Mouse (Mus musculus): ENCODE measurements around the gene Bcar3. TPM values are rescaled to one million over a fixed set of nuclear protein-coding genes. Genes with fewer than 3 reads are reported as not detected.

Bcar3 gene
- polyA plus RNA-seq, 1 experiment = 17.2 TPM

DNA sequence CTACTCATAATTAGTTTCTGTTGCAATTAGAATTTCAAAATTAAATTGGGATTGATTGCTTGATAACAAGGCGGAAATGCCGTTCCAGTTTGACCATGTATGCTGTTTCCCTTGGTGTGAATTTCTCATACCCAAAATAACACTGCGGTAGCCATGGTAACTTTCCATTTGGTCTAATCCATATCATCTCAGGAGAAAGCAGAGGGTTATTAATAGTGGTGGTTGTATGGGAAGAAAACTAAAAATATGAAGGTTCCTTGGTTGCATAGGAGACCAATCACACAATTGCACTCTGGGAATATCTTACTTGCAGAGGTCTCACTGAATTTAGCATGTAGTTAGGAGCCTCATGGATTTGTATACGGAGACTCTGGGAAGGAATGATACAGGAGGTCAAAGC is 191.8 kb downstream of the Bcar3 start:
- no peak overlapping the region for H3K27ac ChIP-seq (ENCODE audit: insufficient read depth, low read length)
- H3K27me3 ChIP-seq (ENCODE audit: control insufficient read depth, insufficient read depth, low read length) = no peaks in the 10 kb centered on the region; the same call in 1 of the 2 replicates
- no peak for TF ChIP-seq POLR2A (IDR thresholded peaks at IDR 0.05; ENCODE audit: borderline replicate concordance, insufficient read depth, low read length)
- TF ChIP-seq CTCF (IDR thresholded peaks at IDR 0.05; ENCODE audit: borderline replicate concordance, insufficient read depth, low read depth, low read length) = no peak
- H3K4me1 ChIP-seq (ENCODE audit: control insufficient read depth, insufficient read depth, low read length) = no peaks in the 10 kb centered on the region
- H3K4me3 ChIP-seq (replicated peaks; ENCODE audit: insufficient read depth, low read depth, low read length) = no peak overlapping the region
- no peak for DNase-seq
- 94% methylated on average over 4 of the region's 4 CpGs for WGBS

DNA sequence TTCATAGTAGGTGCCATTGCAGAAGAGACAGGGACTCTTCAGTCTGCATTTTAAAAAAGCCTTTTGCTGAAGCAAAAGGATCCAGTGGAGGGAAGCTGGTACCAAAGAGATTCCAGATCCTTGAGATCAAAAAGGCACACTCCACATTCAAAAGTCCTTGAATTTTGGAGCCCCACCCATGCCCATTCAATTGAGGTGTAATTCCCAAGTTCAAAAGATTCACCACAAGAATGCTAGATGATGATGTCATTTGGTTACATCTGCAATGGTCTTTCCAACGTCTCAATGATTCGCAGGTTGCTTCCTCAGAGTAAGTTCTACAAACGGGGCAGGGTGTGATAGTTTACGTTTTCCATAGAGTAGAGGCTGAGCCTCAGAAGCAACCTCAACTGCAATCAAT is 192.3 kb downstream of the Bcar3 start:
- H3K4me1 ChIP-seq (ENCODE audit: control insufficient read depth, insufficient read depth, low read length) = no peaks in the 10 kb centered on the region
- WGBS = 93% methylated on average over 4 of the region's 4 CpGs
- no peaks in the 10 kb centered on the region; the same call in 1 of the 2 replicates for H3K27me3 ChIP-seq (ENCODE audit: control insufficient read depth, insufficient read depth, low read length)
- no peak overlapping the region for H3K4me3 ChIP-seq (replicated peaks; ENCODE audit: insufficient read depth, low read depth, low read length)
- DNase-seq = no peak
- no peak overlapping the region for H3K27ac ChIP-seq (ENCODE audit: insufficient read depth, low read length)
- TF ChIP-seq POLR2A (IDR thresholded peaks at IDR 0.05; ENCODE audit: borderline replicate concordance, insufficient read depth, low read length) = no peak
- no peak for TF ChIP-seq CTCF (IDR thresholded peaks at IDR 0.05; ENCODE audit: borderline replicate concordance, insufficient read depth, low read depth, low read length)

DNA sequence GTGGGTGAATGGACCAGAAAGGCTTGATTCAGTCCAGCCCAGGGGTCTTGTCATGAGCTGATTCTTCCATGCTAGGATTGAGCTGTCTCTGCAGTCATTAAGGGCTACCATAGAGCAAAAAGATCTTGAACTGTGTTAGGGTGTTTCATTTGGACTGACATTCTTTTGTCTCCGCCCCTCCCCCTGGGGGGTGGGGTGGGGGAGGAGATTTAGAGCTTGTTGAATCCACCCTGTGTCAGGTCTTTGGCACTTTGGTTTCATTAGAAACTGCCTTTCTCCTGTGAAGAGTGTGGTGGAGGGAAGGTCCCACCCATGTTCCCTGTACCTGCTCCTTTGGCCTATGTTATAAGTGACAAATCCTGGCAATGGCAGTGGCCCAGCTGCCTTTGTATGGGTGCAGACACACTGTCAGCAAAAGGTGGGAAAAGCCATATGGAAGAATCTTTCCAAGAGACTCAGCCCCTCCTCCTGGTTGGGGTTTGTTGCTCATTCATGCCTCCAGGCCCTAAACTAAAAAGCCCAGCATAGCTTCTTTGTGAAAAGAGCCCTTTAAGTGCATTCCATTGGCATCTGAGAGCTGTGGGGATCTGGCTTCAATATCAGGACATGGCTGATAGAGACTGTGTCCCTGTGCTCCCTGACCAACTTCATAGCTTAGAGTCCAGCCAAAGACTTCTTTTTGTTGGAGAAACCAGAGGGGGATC is 194.3 kb downstream of the Bcar3 start:
- 73% methylated on average over 1 of the region's 1 CpGs for WGBS
- TF ChIP-seq CTCF (IDR thresholded peaks at IDR 0.05; ENCODE audit: borderline replicate concordance, insufficient read depth, low read depth, low read length) (no peak), POLR2A (IDR thresholded peaks at IDR 0.05; ENCODE audit: borderline replicate concordance, insufficient read depth, low read length) (no peak)
- Histone ChIP-seq H3K4me3 (replicated peaks; ENCODE audit: insufficient read depth, low read depth, low read length) (no peak overlapping the region), H3K4me1 (ENCODE audit: control insufficient read depth, insufficient read depth, low read length) (no peaks in the 10 kb centered on the region; the same call in 1 of the 2 replicates), H3K27ac (ENCODE audit: insufficient read depth, low read length) (no peak overlapping the region), H3K27me3 (ENCODE audit: control insufficient read depth, insufficient read depth, low read length) (no peaks in the 10 kb centered on the region; the same call in 1 of the 2 replicates)
- DNase-seq = no peak

DNA sequence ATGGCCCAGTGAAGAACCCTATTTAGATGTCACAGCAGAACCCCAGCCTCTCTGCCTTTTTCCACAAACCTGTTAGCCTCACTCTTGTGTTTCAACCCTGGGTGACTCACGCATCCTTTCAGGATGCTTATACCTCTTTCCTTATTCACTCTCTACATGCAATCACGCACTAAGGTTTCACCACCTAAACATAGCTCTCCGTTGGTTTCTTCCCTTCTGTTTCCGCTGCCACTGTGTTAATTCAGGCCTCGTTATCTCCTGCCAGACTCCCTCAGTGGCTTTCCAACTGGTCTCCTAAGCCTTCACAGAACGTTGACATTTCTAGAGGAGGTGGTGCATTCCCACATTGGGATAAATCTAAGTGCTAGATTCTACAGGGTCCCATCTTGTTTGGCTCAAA is 196.6 kb downstream of the Bcar3 start:
- 42% methylated on average over 6 of the region's 6 CpGs for WGBS
- no peak for DNase-seq
- no peaks in the 10 kb centered on the region; the same call in 1 of the 2 replicates for H3K27me3 ChIP-seq (ENCODE audit: control insufficient read depth, insufficient read depth, low read length)
- H3K4me3 ChIP-seq (replicated peaks; ENCODE audit: insufficient read depth, low read depth, low read length) = no peak overlapping the region
- no peak overlapping the region for H3K27ac ChIP-seq (ENCODE audit: insufficient read depth, low read length)
- no peaks in the 10 kb centered on the region; the same call in 1 of the 2 replicates for H3K4me1 ChIP-seq (ENCODE audit: control insufficient read depth, insufficient read depth, low read length)
- no peak for TF ChIP-seq POLR2A (IDR thresholded peaks at IDR 0.05; ENCODE audit: borderline replicate concordance, insufficient read depth, low read length)

DNA sequence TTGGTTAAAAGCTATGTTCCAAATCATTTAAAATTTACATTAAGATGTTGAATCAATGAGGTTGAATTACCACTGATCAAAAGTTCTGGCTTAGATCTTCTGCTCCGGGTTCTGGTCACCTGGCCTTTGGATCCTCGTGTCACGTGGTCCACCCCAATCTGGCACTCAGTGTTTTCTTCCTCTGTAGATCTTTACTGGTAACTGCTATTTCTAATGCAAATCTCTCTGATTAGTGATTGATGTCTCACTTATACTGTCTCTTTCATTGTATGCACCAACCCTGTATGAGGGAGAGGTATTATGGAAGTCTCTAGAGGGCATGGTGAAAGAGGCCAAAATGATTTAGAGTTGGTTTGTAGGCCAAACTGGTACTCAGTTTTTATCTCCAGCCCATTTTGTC is 198.1 kb downstream of the Bcar3 start:
- no peak overlapping the region for H3K27ac ChIP-seq (ENCODE audit: insufficient read depth, low read length)
- H3K4me1 ChIP-seq (ENCODE audit: control insufficient read depth, insufficient read depth, low read length) = no peaks in the 10 kb centered on the region; the same call in 1 of the 2 replicates
- H3K27me3 ChIP-seq (ENCODE audit: control insufficient read depth, insufficient read depth, low read length) = no peaks in the 10 kb centered on the region; the same call in 1 of the 2 replicates
- TF ChIP-seq POLR2A (IDR thresholded peaks at IDR 0.05; ENCODE audit: borderline replicate concordance, insufficient read depth, low read length) = no peak
- TF ChIP-seq CTCF (IDR thresholded peaks at IDR 0.05; ENCODE audit: borderline replicate concordance, insufficient read depth, low read depth, low read length) = no peak
- 98% methylated on average over 3 of the region's 3 CpGs for WGBS
- DNase-seq = no peak
- H3K4me3 ChIP-seq (replicated peaks; ENCODE audit: insufficient read depth, low read depth, low read length) = no peak overlapping the region

DNA sequence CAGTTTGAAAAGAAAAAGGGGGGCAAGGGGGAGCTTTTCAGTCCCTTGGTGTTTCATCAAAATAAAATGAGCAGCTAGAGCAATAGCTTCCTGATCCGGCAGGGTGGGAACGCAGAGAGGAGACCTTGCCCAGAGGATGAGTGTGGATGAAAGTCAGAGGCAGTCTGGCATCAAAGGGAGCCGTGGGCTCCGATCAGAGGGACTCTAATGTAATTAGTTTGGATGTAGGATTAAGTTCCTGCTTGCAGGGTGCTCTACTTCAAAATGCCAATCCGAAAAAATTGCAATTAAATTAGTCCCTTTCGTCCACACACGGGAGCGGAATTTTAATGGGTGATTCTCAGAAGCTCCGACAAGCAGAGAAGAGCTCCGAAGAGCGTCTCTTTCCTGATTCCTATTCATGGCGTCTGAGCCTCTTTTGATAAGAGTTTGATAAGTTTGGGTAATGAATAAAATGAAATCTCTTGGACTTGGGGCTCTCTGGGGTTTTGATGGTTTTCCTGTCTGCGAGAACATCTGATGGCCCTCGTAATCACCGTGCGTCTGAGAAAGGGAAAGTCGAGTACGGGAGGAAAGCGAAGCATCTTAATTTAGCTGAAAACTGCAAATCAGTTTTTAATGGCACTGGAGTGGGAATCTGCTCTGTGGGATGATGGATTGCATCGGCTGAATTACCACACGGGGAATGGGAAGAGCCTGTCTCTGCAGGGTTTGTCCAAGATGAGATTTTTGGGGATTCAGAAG is 199.1 kb downstream of the Bcar3 start:
- 87% methylated on average over 21 of the region's 21 CpGs for WGBS

DNA sequence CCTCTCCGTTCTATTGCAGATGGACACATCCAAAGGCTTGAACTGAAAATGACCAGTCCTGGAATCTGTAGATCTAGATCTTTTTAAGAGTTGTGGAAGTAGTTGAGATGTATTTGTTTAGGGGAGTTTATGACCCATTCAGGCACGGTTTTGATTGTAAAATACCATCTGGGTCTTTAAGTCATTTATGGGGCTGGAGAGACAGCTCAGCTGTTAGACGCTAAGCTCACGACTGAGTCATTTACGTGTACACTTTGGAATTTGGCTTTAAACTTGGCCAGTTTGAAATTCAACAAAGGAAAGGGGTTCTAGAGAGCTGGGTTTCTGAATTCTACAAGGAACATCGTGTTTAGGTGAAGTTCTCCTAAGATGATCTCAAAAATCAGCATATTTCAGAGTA is 200.8 kb downstream of the Bcar3 start:
- no peaks in the 10 kb centered on the region; the same call in 1 of the 2 replicates for H3K27me3 ChIP-seq (ENCODE audit: control insufficient read depth, insufficient read depth, low read length)
- H3K4me1 ChIP-seq (ENCODE audit: control insufficient read depth, insufficient read depth, low read length) = no peaks in the 10 kb centered on the region; the same call in 1 of the 2 replicates
- 91% methylated on average over 6 of the region's 6 CpGs for WGBS
- no peak overlapping the region for H3K27ac ChIP-seq (ENCODE audit: insufficient read depth, low read length)
- no peak overlapping the region for H3K4me3 ChIP-seq (replicated peaks; ENCODE audit: insufficient read depth, low read depth, low read length)
- TF ChIP-seq CTCF (IDR thresholded peaks at IDR 0.05; ENCODE audit: borderline replicate concordance, insufficient read depth, low read depth, low read length) (no peak), POLR2A (IDR thresholded peaks at IDR 0.05; ENCODE audit: borderline replicate concordance, insufficient read depth, low read length) (no peak)
- DNase-seq = no peak

More for the DNA sequence above, 199.1 kb downstream of the Bcar3 start:
- no peak overlapping the region for H3K4me3 ChIP-seq (replicated peaks; ENCODE audit: insufficient read depth, low read depth, low read length)
- H3K27ac ChIP-seq (ENCODE audit: insufficient read depth, low read length) = no peak overlapping the region
- DNase-seq = no peak
- H3K27me3 ChIP-seq (ENCODE audit: control insufficient read depth, insufficient read depth, low read length) = no peaks in the 10 kb centered on the region; the same call in 1 of the 2 replicates
- no peaks in the 10 kb centered on the region; the same call in 1 of the 2 replicates for H3K4me1 ChIP-seq (ENCODE audit: control insufficient read depth, insufficient read depth, low read length)
- TF ChIP-seq POLR2A (IDR thresholded peaks at IDR 0.05; ENCODE audit: borderline replicate concordance, insufficient read depth, low read length) (no peak), CTCF (IDR thresholded peaks at IDR 0.05; ENCODE audit: borderline replicate concordance, insufficient read depth, low read depth, low read length) (no peak)

Data from cerebellum, adult 2 months (tissue).